Mouse (Mus musculus) CH12.LX (cell line): ENCODE measurements around the gene Lifr.

Source experiments
- BHLHE40 ChIP-seq: IDR thresholded peaks from 2 replicates; pipeline ENCODE4 v1.6.1; 2011; ENCODE audit warnings: mild to moderate bottlenecking, low read depth, low read length, improper control_type of control experiment
- CHD2 ChIP-seq: IDR thresholded peaks from 2 replicates; pipeline ENCODE4 v1.6.1; 2011; ENCODE audit warnings: low read length, improper control_type of control experiment
- CTCF ChIP-seq, 2 experiments: IDR thresholded peaks in 1 of 2; conservative IDR thresholded peaks in 1 of 2; 2 replicates each; pipeline ENCODE4 v1.5.1; 2011 to 2012; ENCODE audit warnings: low read depth in 2 of 2, low read length in 2 of 2, improper control_type of control experiment in 1 of 2, inconsistent platforms in 1 of 2, mild to moderate bottlenecking in 1 of 2, moderate library complexity in 1 of 2
- ELF1 ChIP-seq: IDR thresholded peaks from 2 replicates; pipeline ENCODE4 v1.6.1; 2014; ENCODE audit warnings: low read depth, mild to moderate bottlenecking, inconsistent platforms, low read length, improper control_type of control experiment
- USF2 ChIP-seq: conservative IDR thresholded peaks from 2 replicates; pipeline ENCODE4 v1.6.1; 2011; ENCODE audit warnings: low read depth, low read length, improper control_type of control experiment

GRCm38 (mm10) chr15:7206110-7206509, 115.7 kb downstream of the Lifr start:
- no peak for TF ChIP-seq ELF1
- TF ChIP-seq CHD2 = no peak
- no peak for TF ChIP-seq CTCF (conservative IDR thresholded peaks at IDR 0.05 in 1 of 2, IDR thresholded peaks at IDR 0.05 in 1 of 2; ENCODE audit: low read depth in 2 of 2, low read length in 2 of 2)
- TF ChIP-seq BHLHE40 = no peak
- TF ChIP-seq USF2 = no peak
